Mouse (Mus musculus): ENCODE measurements around the gene B230307C23Rik. TPM values are rescaled to one million over a fixed set of nuclear protein-coding genes. Genes with fewer than 3 reads are reported as not detected.
"Not testable (repeated sequence)": the region's sequence is repeated elsewhere in the genome, so short reads cannot be mapped to it uniquely, and the experiment has no call there.

B230307C23Rik gene
- polyA plus RNA-seq, 1 experiment from 2014 or later, result 22.5 TPM

DNA sequence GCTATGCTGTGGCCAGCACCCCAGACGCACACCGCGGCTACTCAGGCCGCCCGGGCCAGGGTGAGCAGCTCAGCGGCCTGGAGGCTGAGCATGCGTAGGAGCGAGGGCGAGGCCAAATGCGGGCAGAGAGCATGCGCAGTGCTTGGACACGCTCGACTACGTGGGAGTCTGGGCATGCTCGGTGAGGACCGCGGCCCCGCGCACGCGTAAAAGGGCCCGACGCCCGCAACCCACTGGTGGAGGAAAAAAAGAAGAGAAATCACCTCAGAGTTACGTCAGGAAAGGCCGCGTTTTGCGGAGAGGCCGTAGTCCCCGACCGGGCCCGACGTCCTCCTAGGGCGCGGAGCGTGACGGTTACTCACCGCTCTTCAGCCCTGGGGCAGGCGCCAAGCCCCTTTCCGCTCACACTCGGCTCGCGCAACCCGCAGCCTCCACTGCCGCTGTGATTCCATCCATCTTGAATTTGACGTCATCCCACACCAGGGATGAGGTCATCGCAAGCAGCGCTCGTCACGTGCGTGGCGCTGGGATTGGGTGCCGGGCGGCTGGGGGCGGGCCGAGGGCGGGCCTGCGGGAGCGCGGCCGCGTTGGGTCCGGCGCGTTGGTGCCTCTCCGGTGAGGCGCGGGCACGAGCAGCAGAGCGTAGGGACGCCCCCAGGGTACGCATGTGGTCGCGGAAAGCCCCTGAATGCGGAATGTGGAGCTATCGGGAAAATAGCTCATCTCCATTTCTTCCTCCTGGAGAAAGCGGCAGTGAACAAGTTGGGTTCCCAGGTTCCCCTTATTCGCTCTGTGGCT is 34.8 kb upstream of the B230307C23Rik start, which contains the start of the genes C2cd2 and Zbtb21:
Gene C2cd2, minus strand, starts transcription at position 448 of the 798 bp plus-strand sequence.
Gene Zbtb21, minus strand, starts transcription at position 472 of the 798 bp plus-strand sequence.
- H3K27ac ChIP-seq, result peak within 1 kb of the TSS; percentile 96
- peak within 1 kb of the TSS; percentile 90 for H3K4me2 ChIP-seq
- peak within 1 kb of the TSS; percentile 81 for H3K4me3 ChIP-seq
- peak within 1 kb of the TSS; percentile 90 for H3K9ac ChIP-seq
- ATAC-seq (ENCODE audit: insufficient number of reproducible peaks, insufficient read depth, low FRiP score, low TSS enrichment, low read depth), result peak; percentile 99
- no peaks in the 10 kb centered on the region; the same call in 1 of the 2 replicates for H3K36me3 ChIP-seq
- H3K27me3 ChIP-seq, result no peaks in the 10 kb centered on the region
- no peaks in the 10 kb centered on the region for H3K9me3 ChIP-seq
- peaks cover 15% of the 10 kb centered on the region for H3K4me1 ChIP-seq
- under 1% methylated on average over 78 of the region's 78 CpGs for WGBS

DNA sequence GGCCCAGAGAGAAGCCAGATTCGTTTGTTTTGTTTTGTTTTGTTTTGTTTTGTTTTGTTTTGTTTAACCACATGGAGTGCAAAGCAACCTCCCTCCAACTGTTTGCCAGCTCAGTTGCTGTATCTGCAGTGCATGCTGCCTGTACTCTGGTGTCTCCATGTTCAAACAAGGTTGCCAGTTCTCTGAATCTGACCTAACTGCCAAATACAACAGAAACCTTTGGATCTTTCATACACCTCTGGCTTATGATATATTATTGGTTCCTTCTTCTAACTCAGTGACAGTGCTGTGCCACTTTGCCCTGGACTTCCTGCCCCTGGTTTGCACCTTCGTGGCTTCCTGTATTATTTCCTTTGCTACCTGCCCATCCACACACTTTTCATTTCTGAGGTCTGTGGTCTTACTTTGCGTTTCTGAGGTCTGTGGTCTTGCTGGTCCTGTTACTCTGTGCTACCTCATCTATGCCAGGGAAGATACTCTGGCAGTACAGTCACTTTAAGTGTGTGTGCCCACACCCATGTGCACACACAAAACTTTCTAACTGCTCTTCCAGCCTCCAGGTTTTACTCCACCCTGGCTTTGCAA is 33.1 kb upstream of the B230307C23Rik start:
- H3K4me1 ChIP-seq, result peaks cover 9% of the 10 kb centered on the region; the same call in 1 of the 2 replicates
- no peak overlapping the region for H3K9ac ChIP-seq
- H3K27ac ChIP-seq, result no peak overlapping the region
- H3K9me3 ChIP-seq, result no peaks in the 10 kb centered on the region
- whole genome bisulfite sequencing, result 90% methylated on average over 3 of the region's 3 CpGs
- H3K4me3 ChIP-seq, result no peak overlapping the region
- H3K4me2 ChIP-seq, result no peak overlapping the region
- no peaks in the 10 kb centered on the region; the same call in 1 of the 2 replicates for H3K36me3 ChIP-seq
- H3K27me3 ChIP-seq, result no peaks in the 10 kb centered on the region
- ATAC-seq (ENCODE audit: insufficient number of reproducible peaks, insufficient read depth, low FRiP score, low TSS enrichment, low read depth), result no peak

DNA sequence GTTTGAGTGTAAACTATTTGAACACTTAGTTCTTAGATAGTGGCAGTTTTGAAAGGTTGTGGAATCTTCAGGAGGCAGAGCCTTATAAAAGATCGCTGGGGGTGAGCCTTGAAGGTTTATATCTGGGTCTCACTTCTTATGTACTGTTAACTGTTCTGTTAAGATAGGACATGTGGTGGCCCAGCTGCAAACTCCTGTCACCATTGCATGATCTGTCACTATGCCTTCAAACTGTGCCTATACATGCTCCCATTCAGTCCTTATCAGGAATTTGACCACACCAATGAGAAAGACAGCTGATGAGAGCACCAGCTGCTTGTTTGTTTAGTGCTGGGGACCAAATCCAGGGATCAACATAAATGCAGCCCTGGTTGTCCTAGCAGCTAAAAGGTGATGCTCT is 19.8 kb upstream of the B230307C23Rik start:
- H3K9me3 ChIP-seq, result no peaks in the 10 kb centered on the region
- 81% methylated on average over 1 of the region's 1 CpGs for WGBS
- H3K9ac ChIP-seq, result no peak overlapping the region
- no peak overlapping the region for H3K4me3 ChIP-seq
- no peaks in the 10 kb centered on the region for H3K27me3 ChIP-seq
- no peaks in the 10 kb centered on the region for H3K36me3 ChIP-seq
- H3K4me2 ChIP-seq, result no peak overlapping the region
- H3K27ac ChIP-seq, result no peak overlapping the region
- no peaks in the 10 kb centered on the region for H3K4me1 ChIP-seq
- no peak for ATAC-seq (ENCODE audit: insufficient number of reproducible peaks, insufficient read depth, low FRiP score, low TSS enrichment, low read depth)

DNA sequence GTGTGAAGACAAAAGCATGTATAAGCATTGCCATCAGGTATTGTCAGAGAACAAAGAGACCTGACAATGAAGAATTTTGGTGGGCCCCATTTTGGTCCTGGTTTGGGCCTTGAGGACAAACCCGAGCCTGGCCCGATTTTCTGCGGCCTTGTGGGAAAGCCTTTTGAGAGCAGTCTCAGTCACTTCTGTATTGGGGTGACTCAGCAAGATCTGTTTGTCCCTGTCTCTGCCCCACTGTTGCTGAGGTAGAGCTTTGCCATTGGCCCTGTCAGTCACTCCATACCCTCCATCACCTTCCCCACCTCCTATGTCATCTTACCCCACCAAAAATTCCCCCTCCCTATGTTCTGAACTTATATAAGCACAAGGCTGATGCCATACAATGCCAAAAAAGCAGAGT is 19.4 kb upstream of the B230307C23Rik start:
- H3K36me3 ChIP-seq, result no peaks in the 10 kb centered on the region
- no peak overlapping the region for H3K27ac ChIP-seq
- no peak overlapping the region for H3K4me3 ChIP-seq
- no peak overlapping the region for H3K9ac ChIP-seq
- no peaks in the 10 kb centered on the region for H3K4me1 ChIP-seq
- WGBS, result 88% methylated on average over 3 of the region's 3 CpGs
- no peaks in the 10 kb centered on the region for H3K9me3 ChIP-seq
- no peak for ATAC-seq (ENCODE audit: insufficient number of reproducible peaks, insufficient read depth, low FRiP score, low TSS enrichment, low read depth)
- H3K27me3 ChIP-seq, result no peaks in the 10 kb centered on the region
- H3K4me2 ChIP-seq, result no peak overlapping the region

DNA sequence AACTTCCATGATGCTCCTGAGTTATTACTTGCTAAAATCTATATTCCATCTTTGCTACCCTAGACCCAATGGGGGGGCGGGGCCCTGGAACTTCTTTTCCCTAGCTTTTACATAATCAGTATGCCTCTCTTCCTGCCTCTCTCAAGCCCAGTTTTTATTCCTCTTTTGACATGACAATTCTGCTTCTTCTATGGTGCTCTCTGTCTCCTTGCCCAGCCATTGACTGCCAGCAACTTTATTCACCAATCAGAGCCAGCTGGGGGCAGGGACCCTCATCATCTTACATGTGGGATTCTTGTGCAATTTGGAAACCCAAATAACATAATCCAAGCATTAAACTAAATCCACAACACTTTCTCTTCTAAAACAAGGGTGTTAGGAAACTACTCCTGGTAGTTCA is 15.8 kb upstream of the B230307C23Rik start:
- no peaks in the 10 kb centered on the region for H3K9me3 ChIP-seq
- 100% methylated on average over 1 of the region's 1 CpGs for WGBS
- no peaks in the 10 kb centered on the region for H3K27me3 ChIP-seq
- H3K4me2 ChIP-seq, result no peak overlapping the region
- no peak for ATAC-seq (ENCODE audit: insufficient number of reproducible peaks, insufficient read depth, low FRiP score, low TSS enrichment, low read depth)
- H3K9ac ChIP-seq, result no peak overlapping the region
- no peaks in the 10 kb centered on the region for H3K4me1 ChIP-seq
- H3K4me3 ChIP-seq, result no peak overlapping the region
- no peak overlapping the region for H3K27ac ChIP-seq
- no peaks in the 10 kb centered on the region for H3K36me3 ChIP-seq

DNA sequence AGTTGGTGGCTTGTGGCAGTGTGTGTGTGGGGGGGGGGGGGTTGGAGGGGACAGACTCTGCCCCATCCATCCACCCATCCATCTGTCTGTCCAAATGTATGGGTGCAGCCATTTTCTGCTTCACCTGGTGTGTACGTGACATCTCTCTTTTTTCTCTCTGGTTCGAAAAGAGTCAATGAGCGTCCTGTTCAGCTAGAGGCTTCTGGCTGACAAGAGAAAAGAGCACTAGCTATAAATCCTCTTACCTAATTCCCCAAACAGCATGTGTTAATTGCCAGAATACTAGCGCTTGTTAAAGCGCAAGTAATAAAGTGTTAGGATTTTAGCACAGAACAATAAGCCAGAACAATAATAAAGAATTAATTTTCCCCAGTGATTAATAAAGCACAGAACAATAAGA is 12.5 kb upstream of the B230307C23Rik start:
- Histone ChIP-seq H3K9me3 (no peaks in the 10 kb centered on the region), H3K4me3 (no peak overlapping the region), H3K4me1 (no peaks in the 10 kb centered on the region), H3K27ac (no peak overlapping the region), H3K4me2 (no peak overlapping the region), H3K27me3 (no peaks in the 10 kb centered on the region), H3K36me3 (no peaks in the 10 kb centered on the region), H3K9ac (no peak overlapping the region)
- 78% methylated on average over 5 of the region's 5 CpGs for WGBS
- no peak for ATAC-seq (ENCODE audit: insufficient number of reproducible peaks, insufficient read depth, low FRiP score, low TSS enrichment, low read depth)

DNA sequence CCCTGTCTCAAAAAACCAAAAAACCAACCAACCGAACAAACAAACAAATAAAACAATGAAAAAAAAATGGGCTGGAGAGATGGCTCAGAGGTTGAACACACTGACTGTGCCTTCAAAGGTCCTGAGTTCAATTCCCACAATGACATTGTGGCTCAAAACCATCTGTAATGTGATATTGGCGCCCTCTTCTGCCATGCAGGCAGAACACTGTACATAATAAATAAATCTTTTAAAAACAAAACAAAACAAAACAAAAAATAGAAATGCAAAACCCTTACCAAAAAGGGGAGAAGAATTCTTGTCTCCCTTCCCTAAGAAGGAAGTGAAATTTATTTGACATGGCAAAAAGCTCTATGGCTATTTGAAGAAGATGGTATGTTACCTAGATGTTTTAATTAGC is 5.6 kb upstream of the B230307C23Rik start:
- no peak overlapping the region for H3K4me2 ChIP-seq
- H3K27ac ChIP-seq, result no peak overlapping the region
- H3K9me3 ChIP-seq, result no peaks in the 10 kb centered on the region
- WGBS, result 72% methylated on average over 2 of the region's 2 CpGs
- no peak overlapping the region for H3K4me3 ChIP-seq
- H3K27me3 ChIP-seq, result no peaks in the 10 kb centered on the region
- H3K36me3 ChIP-seq, result no peaks in the 10 kb centered on the region
- H3K4me1 ChIP-seq, result peaks cover 4% of the 10 kb centered on the region; the same call in 1 of the 2 replicates
- no peak overlapping the region for H3K9ac ChIP-seq
- no peak for ATAC-seq (ENCODE audit: insufficient number of reproducible peaks, insufficient read depth, low FRiP score, low TSS enrichment, low read depth)

DNA sequence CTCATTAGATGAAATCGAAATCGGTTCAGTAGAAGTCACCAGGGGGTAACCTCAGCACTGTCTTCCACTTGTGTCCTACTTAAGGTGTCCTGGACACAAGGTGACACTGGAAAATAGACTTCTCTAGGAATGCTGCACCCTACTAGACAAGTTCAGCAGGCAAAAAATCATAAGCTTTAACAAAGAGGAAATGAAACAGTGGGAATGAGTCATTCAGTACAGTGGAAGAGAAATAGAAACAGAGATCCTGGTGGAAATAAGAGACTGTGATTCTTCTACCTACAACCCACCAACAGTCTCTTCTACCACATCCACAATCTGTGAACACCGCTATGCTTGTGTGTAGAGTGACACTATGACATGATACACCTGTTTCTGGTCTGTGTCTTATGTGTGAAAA is 4.6 kb upstream of the B230307C23Rik start:
- H3K27me3 ChIP-seq; H3K4me1 ChIP-seq; H3K9ac ChIP-seq; H3K36me3 ChIP-seq; H3K27ac ChIP-seq; H3K4me3 ChIP-seq; H3K9me3 ChIP-seq; H3K4me2 ChIP-seq; ATAC-seq (ENCODE audit: insufficient number of reproducible peaks, insufficient read depth, low FRiP score, low TSS enrichment, low read depth): not testable (repeated sequence)
- 84% methylated on average over 3 of the region's 3 CpGs for WGBS

DNA sequence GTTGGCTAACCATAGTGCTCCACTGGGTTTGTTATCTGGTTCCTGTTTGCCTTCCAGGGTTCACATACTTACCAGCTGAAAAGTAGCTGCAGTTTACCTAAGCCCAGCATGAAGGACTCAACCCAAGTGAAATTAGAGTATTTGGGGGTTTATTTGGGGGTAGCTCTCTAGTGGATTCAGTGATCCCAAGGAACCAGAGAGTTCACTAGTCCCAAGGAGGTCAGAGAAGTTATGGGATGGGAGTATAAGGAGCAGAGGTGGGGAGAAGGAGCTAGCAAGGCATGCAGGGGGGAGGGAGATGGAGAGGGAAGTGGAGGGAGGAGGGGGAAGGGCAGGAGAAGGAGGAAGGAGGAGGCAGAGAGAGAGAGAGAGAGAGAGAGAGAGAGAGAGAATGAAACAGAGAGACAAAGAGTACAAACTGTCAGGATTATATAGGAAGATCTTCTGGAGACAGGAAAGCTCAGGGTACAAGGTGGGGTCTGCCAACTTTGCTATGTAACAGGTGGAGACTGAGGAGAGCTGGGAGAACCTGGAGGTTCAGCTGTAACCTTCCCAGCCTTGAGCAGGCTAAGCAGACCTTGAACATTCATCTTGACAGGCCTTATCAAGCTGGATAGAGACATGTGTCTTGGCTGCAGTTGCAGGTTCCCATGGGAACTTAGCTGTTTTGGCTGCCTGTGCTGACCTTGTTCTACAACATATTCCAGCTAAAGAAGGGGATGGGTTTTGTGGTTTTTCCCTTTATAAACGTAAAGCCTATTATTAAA is 1.1 kb upstream of the B230307C23Rik start:
- Histone ChIP-seq H3K27ac (no peak overlapping the region), H3K9me3 (peaks cover 18% of the 10 kb centered on the region), H3K27me3 (no peaks in the 10 kb centered on the region), H3K4me1 (peaks cover 8% of the 10 kb centered on the region; the same call in 1 of the 2 replicates), H3K4me3 (peak overlapping the region; percentile 57), H3K4me2 (peak overlapping the region; percentile 58), H3K9ac (peak overlapping the region; percentile 67), H3K36me3 (peaks cover 9% of the 10 kb centered on the region)
- WGBS, result 22% methylated on average over 1 of the region's 1 CpGs
- ATAC-seq (ENCODE audit: insufficient number of reproducible peaks, insufficient read depth, low FRiP score, low TSS enrichment, low read depth), result no peak

DNA sequence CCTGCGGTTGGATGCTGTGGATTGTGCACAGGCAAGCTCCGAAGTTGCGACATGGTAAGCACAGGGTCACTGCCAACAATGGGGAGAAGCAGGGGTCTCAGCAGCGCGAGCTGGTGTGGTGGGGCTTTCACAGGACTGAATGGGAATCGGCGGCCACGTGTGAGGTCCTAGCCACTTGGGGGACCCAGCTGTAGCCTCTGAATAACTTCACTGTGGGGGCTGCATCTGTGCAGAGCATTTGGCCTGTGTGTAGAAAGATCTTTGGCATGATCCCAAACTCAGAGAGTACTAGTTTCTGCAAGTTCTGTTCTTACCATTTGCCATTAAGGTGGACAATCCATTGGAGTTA is 242 bp downstream of the B230307C23Rik start:
- 1% methylated on average over 8 of the region's 8 CpGs for WGBS
- not testable (repeated sequence) for H3K4me1 ChIP-seq, H3K27me3 ChIP-seq
- Histone ChIP-seq H3K9ac (peak overlapping the region; percentile 67), H3K4me3 (peak overlapping the region; percentile 57), H3K9me3 (peaks cover 26% of the 10 kb centered on the region), H3K36me3 (peaks cover 13% of the 10 kb centered on the region), H3K4me2 (peak overlapping the region; percentile 58), H3K27ac (peak overlapping the region; percentile 83; the same call in 1 of the 2 replicates)
- peak; percentile 44; the same call in 1 of the 2 replicates for ATAC-seq (ENCODE audit: insufficient number of reproducible peaks, insufficient read depth, low FRiP score, low TSS enrichment, low read depth)

DNA sequence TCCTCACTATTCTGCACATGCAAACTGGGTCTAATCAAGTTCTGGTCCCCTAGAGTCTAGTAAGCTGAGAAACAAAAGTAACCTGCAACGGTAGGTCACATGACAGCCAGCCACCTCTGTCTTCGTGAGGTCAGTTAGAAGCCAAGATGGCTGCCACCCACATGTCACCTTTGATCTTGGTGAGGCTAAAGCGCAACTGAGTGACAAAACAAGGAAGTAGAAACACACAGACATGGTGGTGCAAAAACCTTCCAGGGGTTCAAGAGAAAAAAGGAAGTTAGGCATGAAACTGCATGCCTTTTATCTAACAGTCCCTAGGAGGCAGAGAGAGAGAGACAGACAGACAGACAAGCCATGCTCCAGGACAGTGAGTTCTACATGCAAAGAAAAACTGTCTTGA is 25.0 kb downstream of the B230307C23Rik start:
- 87% methylated on average over 3 of the region's 3 CpGs for WGBS
- H3K27ac ChIP-seq, result no peak overlapping the region
- peaks cover 59% of the 10 kb centered on the region for H3K9me3 ChIP-seq
- no peak overlapping the region for H3K4me3 ChIP-seq
- no peak overlapping the region for H3K4me2 ChIP-seq
- no peak for ATAC-seq (ENCODE audit: insufficient number of reproducible peaks, insufficient read depth, low FRiP score, low TSS enrichment, low read depth)
- H3K36me3 ChIP-seq, result peaks cover 45% of the 10 kb centered on the region
- H3K27me3 ChIP-seq, result no peaks in the 10 kb centered on the region
- H3K4me1 ChIP-seq, result no peaks in the 10 kb centered on the region
- no peak overlapping the region for H3K9ac ChIP-seq
